Mouse (Mus musculus) forebrain, embryonic 10.5 days (tissue): ENCODE measurements at regions not wholly inside any gene's neighbourhood (a gene's known extent, or its start where the extent isn't known, plus 50 kb on each side); places are given as distances from the start of the nearest gene placed in this dataset.

Experiments used
- DNase-seq: peaks from one replicate; pipeline ENCODE4 v3.0.0-alpha.2; 2017; ENCODE audit warnings: low spot score; ENCODE audit errors: extremely low spot score
- H3K27ac ChIP-seq: fragments of 300-500 bp; sonication (generic); 2 replicates; pipeline ENCODE4 v1.5.1; 2016; ENCODE audit warnings: mild to moderate bottlenecking
- H3K27me3 ChIP-seq: fragments of 300-500 bp; sonication (generic); 2 replicates; pipeline ENCODE4 v1.6.1; 2016; ENCODE audit warnings: mild to moderate bottlenecking; ENCODE audit not compliant: poor library complexity, severe bottlenecking
- H3K36me3 ChIP-seq: fragments of 300-500 bp; sonication (generic); replicated peaks from 2 replicates; pipeline ENCODE4 v1.6.1; 2016; ENCODE audit warnings: mild to moderate bottlenecking, moderate library complexity
- H3K4me1 ChIP-seq: fragments of 300-500 bp; sonication (generic); 2 replicates; pipeline ENCODE4 v1.6.1; 2016
- H3K4me3 ChIP-seq: fragments of 300-500 bp; sonication (generic); 2 replicates; pipeline ENCODE4 v1.5.1; 2016; ENCODE audit warnings: mild to moderate bottlenecking, moderate library complexity
- H3K9me3 ChIP-seq: fragments of 300-500 bp; sonication (generic); 2 replicates; pipeline ENCODE4 v1.6.1; 2016; ENCODE audit warnings: mild to moderate bottlenecking, moderate library complexity
- WGBS: fragments of 180-500 bp; shearing (Covaris S2); methylation state at CpG from one replicate; pipeline ENCODE4 v1.1.7; 2016; 5-methylcytosine and 5-hydroxymethylcytosine counted together

- H3K9me3 ChIP-seq, result no peaks in the 10 kb centered on the region
- H3K36me3 ChIP-seq, result no peaks in the 10 kb centered on the region
- H3K27me3 ChIP-seq, result no peaks in the 10 kb centered on the region
- DNase-seq, result no peak
- H3K4me1 ChIP-seq, result no peaks in the 10 kb centered on the region
- H3K4me3 ChIP-seq, result no peak overlapping the region
- WGBS, result 79% methylated on average over 3 of the region's 3 CpGs
- no peak overlapping the region for H3K27ac ChIP-seq
Observed at GRCm38 (mm10) chr11:37480236-37480635, 244.5 kb upstream of the Tenm2 start.

GRCm38 (mm10) chr11:37478970-37479482 lies 243.3 kb upstream of the Tenm2 start:
- no peak overlapping the region for H3K27ac ChIP-seq
- no peak overlapping the region for H3K4me3 ChIP-seq
- no peaks in the 10 kb centered on the region for H3K36me3 ChIP-seq
- no peaks in the 10 kb centered on the region for H3K4me1 ChIP-seq
- H3K27me3 ChIP-seq, result no peaks in the 10 kb centered on the region
- DNase-seq, result no peak
- no peaks in the 10 kb centered on the region for H3K9me3 ChIP-seq
- WGBS, result 90% methylated on average over 6 of the region's 6 CpGs

- Histone ChIP-seq H3K27ac (no peak overlapping the region), H3K4me1 (no peaks in the 10 kb centered on the region), H3K27me3 (no peaks in the 10 kb centered on the region), H3K9me3 (no peaks in the 10 kb centered on the region), H3K4me3 (no peak overlapping the region), H3K36me3 (no peaks in the 10 kb centered on the region)
- WGBS, result 82% methylated on average over 6 of the region's 6 CpGs
- no peak for DNase-seq
Observed at GRCm38 (mm10) chr11:37474068-37474467, 238.3 kb upstream of the Tenm2 start.

- no peak overlapping the region for H3K27ac ChIP-seq
- 92% methylated on average over 9 of the region's 9 CpGs for whole genome bisulfite sequencing
- H3K36me3 ChIP-seq, result no peaks in the 10 kb centered on the region
- no peak overlapping the region for H3K4me3 ChIP-seq
- H3K27me3 ChIP-seq, result no peaks in the 10 kb centered on the region
- no peak for DNase-seq
- no peaks in the 10 kb centered on the region for H3K4me1 ChIP-seq
- no peaks in the 10 kb centered on the region for H3K9me3 ChIP-seq
Observed at GRCm38 (mm10) chr11:37463658-37464420, 228.1 kb upstream of the Tenm2 start.

GRCm38 (mm10) chr11:37462375-37462774 lies 226.6 kb upstream of the Tenm2 start:
- no peaks in the 10 kb centered on the region for H3K9me3 ChIP-seq
- DNase-seq, result no peak
- no peaks in the 10 kb centered on the region; the same call in 1 of the 2 replicates for H3K4me1 ChIP-seq
- WGBS, result 92% methylated on average over 4 of the region's 4 CpGs
- no peak overlapping the region for H3K27ac ChIP-seq
- H3K36me3 ChIP-seq, result no peaks in the 10 kb centered on the region
- no peaks in the 10 kb centered on the region for H3K27me3 ChIP-seq
- no peak overlapping the region for H3K4me3 ChIP-seq

GRCm38 (mm10) chr11:37447361-37447760 lies 211.6 kb upstream of the Tenm2 start:
- no peaks in the 10 kb centered on the region for H3K9me3 ChIP-seq
- DNase-seq, result no peak
- H3K27me3 ChIP-seq, result no peaks in the 10 kb centered on the region
- no peak overlapping the region for H3K27ac ChIP-seq
- H3K4me3 ChIP-seq, result no peak overlapping the region
- H3K36me3 ChIP-seq, result no peaks in the 10 kb centered on the region
- no peaks in the 10 kb centered on the region for H3K4me1 ChIP-seq

- no peak overlapping the region for H3K4me3 ChIP-seq
- DNase-seq, result no peak
- no peaks in the 10 kb centered on the region for H3K9me3 ChIP-seq
- no peaks in the 10 kb centered on the region for H3K27me3 ChIP-seq
- 80% methylated on average over 1 of the region's 1 CpGs for WGBS
- no peaks in the 10 kb centered on the region for H3K36me3 ChIP-seq
- H3K4me1 ChIP-seq, result no peaks in the 10 kb centered on the region
- no peak overlapping the region for H3K27ac ChIP-seq
Observed at GRCm38 (mm10) chr11:37446626-37447025, 210.9 kb upstream of the Tenm2 start.

- no peak overlapping the region for H3K4me3 ChIP-seq
- WGBS, result 71% methylated on average over 2 of the region's 2 CpGs
- no peak overlapping the region for H3K27ac ChIP-seq
- no peaks in the 10 kb centered on the region for H3K36me3 ChIP-seq
- DNase-seq, result no peak
- no peaks in the 10 kb centered on the region for H3K27me3 ChIP-seq
- no peaks in the 10 kb centered on the region for H3K4me1 ChIP-seq
- H3K9me3 ChIP-seq, result no peaks in the 10 kb centered on the region
Observed at GRCm38 (mm10) chr11:37442781-37443180, 207.0 kb upstream of the Tenm2 start.

GRCm38 (mm10) chr11:37434600-37434999 lies 198.8 kb upstream of the Tenm2 start:
- Histone ChIP-seq H3K27ac (no peak overlapping the region), H3K9me3 (no peaks in the 10 kb centered on the region), H3K36me3 (no peaks in the 10 kb centered on the region), H3K4me3 (no peak overlapping the region), H3K4me1 (peaks cover 17% of the 10 kb centered on the region), H3K27me3 (peaks cover 5% of the 10 kb centered on the region; the same call in 1 of the 2 replicates)
- DNase-seq, result no peak
- 75% methylated on average over 2 of the region's 2 CpGs for WGBS

GRCm38 (mm10) chr11:37424312-37425169 lies 188.8 kb upstream of the Tenm2 start:
- H3K27ac ChIP-seq, result no peak overlapping the region
- no peak overlapping the region for H3K4me3 ChIP-seq
- no peaks in the 10 kb centered on the region for H3K36me3 ChIP-seq
- 28% methylated on average over 5 of the region's 5 CpGs for WGBS
- H3K4me1 ChIP-seq, result peaks cover 21% of the 10 kb centered on the region
- H3K27me3 ChIP-seq, result 0 out of 2 replicates have a peak, but pooled peaks cover 5% of the 10 kb centered on the region
- DNase-seq, result no peak
- H3K9me3 ChIP-seq, result no peaks in the 10 kb centered on the region

- no peaks in the 10 kb centered on the region for H3K4me1 ChIP-seq
- 82% methylated on average over 3 of the region's 3 CpGs for WGBS
- H3K27me3 ChIP-seq, result no peaks in the 10 kb centered on the region
- no peaks in the 10 kb centered on the region for H3K9me3 ChIP-seq
- H3K27ac ChIP-seq, result no peak overlapping the region
- H3K4me3 ChIP-seq, result no peak overlapping the region
- DNase-seq, result no peak
- H3K36me3 ChIP-seq, result no peaks in the 10 kb centered on the region
Observed at GRCm38 (mm10) chr11:37412868-37413267, 177.1 kb upstream of the Tenm2 start.

- Histone ChIP-seq H3K36me3 (no peaks in the 10 kb centered on the region), H3K4me1 (no peaks in the 10 kb centered on the region), H3K4me3 (no peak overlapping the region), H3K27ac (no peak overlapping the region), H3K9me3 (no peaks in the 10 kb centered on the region), H3K27me3 (no peaks in the 10 kb centered on the region)
- WGBS, result 67% methylated on average over 1 of the region's 1 CpGs
- DNase-seq, result no peak
Observed at GRCm38 (mm10) chr11:37367971-37368370, 132.2 kb upstream of the Tenm2 start.

- H3K9me3 ChIP-seq, result no peaks in the 10 kb centered on the region
- H3K27ac ChIP-seq, result no peak overlapping the region
- DNase-seq, result no peak
- 90% methylated on average over 2 of the region's 2 CpGs for WGBS
- no peak overlapping the region for H3K4me3 ChIP-seq
- H3K4me1 ChIP-seq, result no peaks in the 10 kb centered on the region
- no peaks in the 10 kb centered on the region for H3K27me3 ChIP-seq
- no peaks in the 10 kb centered on the region for H3K36me3 ChIP-seq
Observed at GRCm38 (mm10) chr11:37364430-37364829, 128.7 kb upstream of the Tenm2 start.
